Mouse (Mus musculus): ENCODE results near the gene Brd4. TPM values are rescaled to one million over a fixed set of nuclear protein-coding genes. Genes with fewer than 3 reads are reported as not detected.

The Brd4 gene
- total RNA-seq, 2 experiments from 2014 or later, result 118 to 129 TPM

- intact Hi-C loops (cut with DNase I), result no loop called here
These were observed 94.7 kb downstream of the Brd4 start for GRCm38 (mm10) chr17:32189850-32190249.

GRCm38 (mm10) chr17:32188863-32189636, 95.5 kb downstream of the Brd4 start, which contains the start of gene Ephx3:
Gene Ephx3, minus strand, starts transcription at chr17:32189549.
- DNase-seq (ENCODE audit: low spot score in 2 of 2), result peak in 1 of 2 experiments; percentile 28
- intact Hi-C loops (cut with DNase I), result no loop called here

More at GRCm38 (mm10) chr17:32189850-32190249, 94.7 kb downstream of the Brd4 start:
- DNase-seq (ENCODE audit: low spot score in 2 of 2), result no peak

GRCm38 (mm10) chr17:32183017-32183416, 101.5 kb downstream of the Brd4 start:
- no peak for DNase-seq (ENCODE audit: low spot score in 2 of 2)
- intact Hi-C loops (cut with DNase I), result no loop called here

- intact Hi-C loops (cut with DNase I), result no loop called here
- no peak for DNase-seq (ENCODE audit: low spot score in 2 of 2)
These were observed 104.7 kb downstream of the Brd4 start for GRCm38 (mm10) chr17:32179621-32180491.

- intact Hi-C loops (cut with DNase I), result no loop called here
- DNase-seq (ENCODE audit: low spot score in 2 of 2), result no peak
These were observed 107.6 kb downstream of the Brd4 start for GRCm38 (mm10) chr17:32176919-32177318.

DNA sequence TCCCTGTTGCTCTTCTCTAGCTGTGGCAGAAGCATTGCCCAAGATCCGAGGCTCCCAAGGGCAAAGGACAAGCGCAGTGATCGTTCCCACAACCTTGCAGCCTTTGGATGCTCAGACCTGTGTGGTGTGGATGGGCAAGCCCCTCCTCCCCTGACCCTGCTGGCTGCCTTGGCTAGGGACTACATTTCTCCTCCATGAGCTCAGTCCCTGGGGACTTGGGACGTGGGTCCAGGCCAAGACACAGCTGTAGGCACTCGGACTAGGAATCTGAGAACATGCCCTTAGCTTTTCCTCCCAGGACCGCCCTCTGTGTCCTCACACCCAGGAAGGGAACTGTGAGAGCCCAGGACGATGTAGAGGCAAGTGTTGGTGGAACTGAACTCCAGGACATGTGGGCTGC, 111.4 kb downstream of the Brd4 start:
- intact Hi-C loops (cut with DNase I), result no loop called here
- no peak for DNase-seq (ENCODE audit: low spot score in 2 of 2)

DNA sequence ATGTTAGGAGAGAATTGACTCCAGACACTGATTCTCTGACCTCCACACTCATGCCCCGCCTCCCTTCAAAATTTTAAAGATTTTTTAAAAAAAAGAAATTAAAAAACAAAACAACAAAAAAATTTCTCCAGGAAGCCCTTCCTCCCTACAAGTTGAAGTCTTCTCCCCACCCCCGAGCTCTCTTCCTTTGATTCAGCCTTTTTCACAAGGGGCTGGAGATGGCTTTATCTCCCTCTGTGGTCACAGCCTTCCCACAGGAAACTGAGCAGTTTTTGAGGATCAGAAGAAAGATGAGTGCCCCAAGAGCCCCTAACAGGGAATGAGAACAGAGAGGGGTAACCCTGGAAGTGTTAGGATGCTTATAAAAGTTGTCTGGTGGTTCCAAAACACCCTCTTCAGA, 112.0 kb downstream of the Brd4 start:
- intact Hi-C loops (cut with DNase I), result no loop called here
- no peak for DNase-seq (ENCODE audit: low spot score in 2 of 2)

GRCm38 (mm10) chr17:32169518-32170225, 114.8 kb downstream of the Brd4 start:
- DNase-seq (ENCODE audit: low spot score in 2 of 2), result no peak

GRCm38 (mm10) chr17:32166687-32167086, 117.8 kb downstream of the Brd4 start, which contains the start of gene Notch3:
Gene Notch3, minus strand, starts transcription at chr17:32166852.
- no peak for DNase-seq (ENCODE audit: low spot score in 2 of 2)
- intact Hi-C loops (cut with DNase I), result no loop called here

More at GRCm38 (mm10) chr17:32169518-32170225, 114.8 kb downstream of the Brd4 start:
- intact Hi-C loops (cut with DNase I), result no loop called here

DNA sequence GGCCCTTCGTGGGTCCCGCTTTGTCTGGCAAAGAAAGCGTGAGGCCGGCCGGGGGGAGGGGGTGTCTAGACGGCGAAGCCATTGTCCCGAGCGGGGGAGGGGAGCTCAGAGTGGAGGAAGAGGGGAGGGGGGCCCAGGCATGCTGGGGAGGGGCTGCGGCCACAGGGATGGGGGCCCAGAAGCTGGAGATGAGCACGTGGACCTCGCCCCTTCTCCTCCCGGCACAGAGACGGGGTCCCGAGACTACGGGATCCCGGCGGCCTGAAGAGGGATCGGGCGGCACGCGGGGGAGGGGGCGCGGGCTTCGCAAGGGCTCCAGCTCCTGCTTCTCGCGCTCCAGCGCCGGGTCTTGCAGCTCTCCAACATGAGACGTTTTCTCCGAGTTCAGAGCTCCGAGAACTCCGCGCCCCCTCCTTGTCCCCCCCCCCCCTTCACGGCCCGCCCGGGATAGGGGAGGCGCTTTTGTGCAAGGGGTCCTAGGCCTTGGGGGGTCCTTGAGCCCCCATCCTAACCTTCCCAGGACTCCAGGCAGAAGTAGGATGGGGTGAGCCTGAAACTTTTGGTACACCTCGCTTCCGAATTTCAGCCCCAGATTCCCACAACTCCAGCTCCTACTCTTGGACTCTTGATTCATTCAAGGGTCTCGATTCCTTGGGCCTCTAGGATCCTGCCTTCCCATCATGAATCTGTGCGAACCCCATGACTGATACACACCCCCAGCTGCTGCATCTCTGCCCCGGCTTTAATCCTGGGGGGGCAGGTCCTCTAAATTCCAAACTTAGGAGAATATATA, 118.5 kb downstream of the Brd4 start:
- DNase-seq (ENCODE audit: low spot score in 2 of 2), result peak; percentile 46 to 52

DNA sequence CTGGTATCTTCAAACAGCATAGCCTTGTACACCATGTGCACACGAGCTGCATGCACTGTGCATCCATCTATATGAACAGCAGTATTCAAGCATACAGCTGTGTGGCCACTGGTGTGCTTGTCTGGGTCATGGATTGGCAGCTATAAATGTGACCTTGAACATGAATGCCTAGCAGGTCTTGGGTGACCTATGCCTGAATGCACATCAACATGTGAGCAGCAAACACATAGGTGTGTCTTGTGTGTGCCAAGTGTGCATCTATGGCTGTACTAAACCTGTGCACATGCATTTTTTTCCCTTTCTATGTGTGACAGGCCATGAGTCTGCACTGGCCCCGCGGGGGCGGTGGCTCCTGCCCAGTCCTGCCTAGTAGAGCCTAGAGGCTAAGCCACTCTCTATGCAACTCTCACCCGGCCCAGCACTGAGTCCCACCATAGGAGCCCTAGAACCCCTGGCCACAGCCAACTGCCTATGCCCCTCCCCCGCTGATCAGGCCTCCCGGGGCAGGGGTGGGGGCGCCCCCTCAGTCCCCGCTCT, 119.2 kb downstream of the Brd4 start:
- DNase-seq (ENCODE audit: low spot score in 2 of 2), result no peak
- intact Hi-C loops (cut with DNase I), result no loop called here

More for the DNA sequence above, 118.5 kb downstream of the Brd4 start:
- intact Hi-C loops (cut with DNase I), result no loop called here

DNA sequence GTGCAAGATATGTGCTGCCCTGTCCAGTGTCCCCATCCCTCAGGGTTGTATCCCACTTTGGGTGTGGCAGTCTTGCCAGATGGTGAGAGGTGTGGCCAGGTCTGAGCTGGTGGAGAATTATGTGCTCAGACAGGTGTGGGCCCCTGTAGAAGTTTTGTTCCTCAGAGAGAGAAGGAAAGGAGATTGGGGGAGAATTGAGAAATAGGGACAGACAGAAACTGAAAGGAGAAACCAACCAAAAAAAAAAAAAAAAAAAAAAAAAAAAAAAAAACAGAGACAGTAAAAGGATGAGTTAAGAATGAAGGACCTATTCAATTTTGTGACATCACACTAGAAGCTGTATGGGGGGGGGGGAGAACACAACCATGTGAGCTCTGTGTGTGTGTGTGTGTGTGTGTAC, 119.7 kb downstream of the Brd4 start:
- intact Hi-C loops (cut with DNase I), result no loop called here
- no peak for DNase-seq (ENCODE audit: low spot score in 2 of 2)

- DNase-seq (ENCODE audit: low spot score in 2 of 2), result no peak
- intact Hi-C loops (cut with DNase I), result no loop called here
These were observed 120.4 kb downstream of the Brd4 start for GRCm38 (mm10) chr17:32163910-32164650.

GRCm38 (mm10) chr17:32162112-32162850, 122.2 kb downstream of the Brd4 start:
- peak; percentile 34 to 64 for DNase-seq (ENCODE audit: low spot score in 2 of 2)
- intact Hi-C loops (cut with DNase I), result no loop called here

DNA sequence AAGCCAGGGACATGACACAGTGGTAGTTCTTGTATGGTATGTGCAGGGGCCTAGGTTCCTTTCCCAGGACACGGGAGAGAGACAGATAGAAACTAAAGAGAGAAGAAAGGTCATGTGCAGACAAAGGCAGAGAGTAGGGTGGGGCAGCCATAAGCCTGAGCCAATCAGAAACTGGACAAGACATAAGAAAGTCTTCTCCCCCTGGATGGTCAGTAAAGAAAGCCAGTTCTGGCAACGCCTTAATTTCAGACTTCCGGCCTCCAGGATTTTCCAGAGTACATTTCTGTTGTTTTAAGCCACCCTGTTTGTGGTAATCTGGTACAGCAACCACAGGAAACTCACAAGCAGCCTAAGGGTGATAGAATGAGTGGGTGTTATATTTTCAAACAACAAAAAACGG, 123.6 kb downstream of the Brd4 start:
- intact Hi-C loops (cut with DNase I), result no loop called here

GRCm38 (mm10) chr17:32158841-32159240, 125.7 kb downstream of the Brd4 start:
- DNase-seq (ENCODE audit: low spot score in 2 of 2), result no peak
- intact Hi-C loops (cut with DNase I), result no loop called here

More for the DNA sequence above, 123.6 kb downstream of the Brd4 start:
- no peak for DNase-seq (ENCODE audit: low spot score in 2 of 2)

DNA sequence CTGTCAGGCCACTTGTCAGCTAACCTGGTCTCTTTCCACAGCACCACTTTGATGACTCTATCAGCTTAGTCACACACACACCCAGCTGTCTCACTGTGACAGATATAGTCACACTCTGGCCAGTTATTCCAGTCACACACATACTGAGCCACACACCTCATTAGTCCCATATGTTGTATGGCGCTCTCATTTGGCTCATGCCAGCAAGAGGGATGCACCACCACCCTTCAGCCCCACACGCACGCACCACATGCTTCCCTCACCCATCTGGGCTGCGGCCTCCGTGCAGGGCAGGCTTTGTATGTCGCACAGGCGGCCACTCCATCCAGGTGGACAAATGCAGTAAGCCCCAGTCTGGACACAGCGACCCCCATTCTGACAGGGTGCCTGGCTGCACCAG, 137.8 kb downstream of the Brd4 start:
- intact Hi-C loops (cut with DNase I), result loop anchor here (5.0 to 10.0 kb wide), 2 partner anchors 61 to 138 kb away; partner anchors contain the start of gene Brd4
- DNase-seq (ENCODE audit: low spot score in 2 of 2), result peak in 1 of 2 experiments; percentile 65

Data from left cerebral cortex, postnatal 14 days (tissue).